ENCODE assay signal across 35 mouse cellular contexts in the genomic region with DNA sequence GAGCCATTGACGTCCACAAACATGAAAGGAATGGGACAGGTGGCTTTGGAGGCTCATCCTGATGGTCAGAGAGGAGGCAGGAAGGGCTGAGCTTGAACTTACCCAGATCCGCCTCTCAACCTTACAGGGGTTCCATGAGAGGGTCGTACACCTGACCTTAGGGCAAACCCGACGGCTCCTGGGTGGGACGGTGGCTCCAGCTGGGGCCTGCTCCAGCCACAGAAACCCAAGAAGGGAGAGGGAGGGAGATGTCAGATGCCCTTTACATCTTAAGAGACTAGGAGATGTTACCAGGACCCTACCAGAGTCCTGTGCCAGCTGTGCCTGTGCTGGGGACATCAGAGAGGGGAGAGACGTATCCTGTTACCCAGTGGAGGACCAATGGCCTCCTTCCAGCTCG. TPM values are rescaled to one million over a fixed set of nuclear protein-coding genes. Genes with fewer than 3 reads are reported as not detected.
DNase-seq lines count a peak whose midpoint lies in the region; ATAC-seq lines count a peak whose summit lies in the region.
"Had no signal": no experiment of that assay in that cellular context is flagged by ENCODE, and none has a peak within 500 bp of the region (broad histone marks: within the 10 kb centered on the region; RNA-seq: fewer than 3 reads in every experiment).

No protein-coding gene starts in this region.

- no peaks in the 10 kb centered on the region for H3K27me3 ChIP-seq in forebrain, embryonic 10.5 days (ENCODE audit: poor library complexity, severe bottlenecking)
- no peaks in the 10 kb centered on the region for H3K27me3 ChIP-seq in forebrain, embryonic 15.5 days
- no peaks in the 10 kb centered on the region for H3K27me3 ChIP-seq in heart, embryonic 12.5 days (replicated peaks)
- no peaks in the 10 kb centered on the region for H3K27me3 ChIP-seq in kidney, embryonic 15.5 days
- H3K27me3 ChIP-seq in midbrain, embryonic 10.5 days (ENCODE audit: low read depth, poor library complexity, severe bottlenecking) = no peaks in the 10 kb centered on the region
- H3K27me3 ChIP-seq in midbrain, embryonic 13.5 days = no peaks in the 10 kb centered on the region
- H3K27me3 ChIP-seq: CH12.LX; embryonic facial prominence, embryonic 12.5 days; heart, embryonic 15.5 days; hindbrain, embryonic 15.5 days; limb, embryonic 15.5 days; lung, embryonic 15.5 days; midbrain, embryonic 15.5 days; neural tube, embryonic 15.5 days had no signal

- H3K9me3 ChIP-seq in forebrain, embryonic 10.5 days = no peaks in the 10 kb centered on the region
- no peaks in the 10 kb centered on the region for H3K9me3 ChIP-seq in forebrain, embryonic 15.5 days
- H3K9me3 ChIP-seq in heart, embryonic 12.5 days (replicated peaks) = no peaks in the 10 kb centered on the region
- H3K9me3 ChIP-seq in kidney, embryonic 15.5 days (replicated peaks) = no peaks in the 10 kb centered on the region
- H3K9me3 ChIP-seq in midbrain, embryonic 10.5 days (replicated peaks) = no peaks in the 10 kb centered on the region
- no peaks in the 10 kb centered on the region for H3K9me3 ChIP-seq in midbrain, embryonic 13.5 days
- H3K9me3 ChIP-seq: embryonic facial prominence, embryonic 12.5 days; heart, embryonic 15.5 days; hindbrain, embryonic 15.5 days; limb, embryonic 15.5 days; lung, embryonic 15.5 days; midbrain, embryonic 15.5 days; neural tube, embryonic 15.5 days had no signal

- H3K4me3 ChIP-seq in forebrain, embryonic 10.5 days = no peak overlapping the region
- H3K4me3 ChIP-seq in forebrain, embryonic 15.5 days = no peak overlapping the region
- no peak overlapping the region for H3K4me3 ChIP-seq in heart, embryonic 12.5 days
- no peak overlapping the region for H3K4me3 ChIP-seq in kidney, embryonic 15.5 days (replicated peaks)
- H3K4me3 ChIP-seq in midbrain, embryonic 10.5 days = no peak overlapping the region
- no peak overlapping the region for H3K4me3 ChIP-seq in midbrain, embryonic 13.5 days (replicated peaks)
- H3K4me3 ChIP-seq: embryonic facial prominence, embryonic 12.5 days; heart, embryonic 15.5 days; hindbrain, embryonic 15.5 days; layer of hippocampus, adult 2 months; left cerebral cortex, adult 2 months; limb, embryonic 15.5 days; lung, embryonic 15.5 days; midbrain, embryonic 15.5 days; neural tube, embryonic 15.5 days had no signal

- DNase-seq in forebrain, embryonic 10.5 days (ENCODE audit: extremely low spot score, low spot score) = peak; percentile 13
- no peak for DNase-seq in heart, adult 9 months (ENCODE audit: low spot score in 2 of 2)
- DNase-seq in kidney, postnatal 14 days = no peak
- no peak for DNase-seq in midbrain, embryonic 10.5 days (ENCODE audit: low spot score)
- DNase-seq: adrenal gland, adult 2 months; adrenal gland, postnatal 36 days; cerebellum, adult 8-10 months; cerebellum, postnatal 36 days; gastrocnemius, postnatal 14 days; heart, adult 18-20 months; kidney, adult 8-10 months; kidney, postnatal 25 days; retina, postnatal 1 day; right cerebral cortex, postnatal 14 days; spleen, adult 18-20 months; thymus, adult 18-20 months; thymus, postnatal 25 days had no signal

- 80% methylated on average over 8 of the region's 8 CpGs for WGBS in forebrain, embryonic 10.5 days
- 82% methylated on average over 8 of the region's 8 CpGs for WGBS in forebrain, embryonic 15.5 days
- 75% methylated on average over 8 of the region's 8 CpGs for WGBS in heart, embryonic 12.5 days
- 48% methylated on average over 8 of the region's 8 CpGs for WGBS in kidney, embryonic 15.5 days
- WGBS in midbrain, embryonic 10.5 days = 76% methylated on average over 8 of the region's 8 CpGs
- 80% methylated on average over 8 of the region's 8 CpGs for WGBS in midbrain, embryonic 13.5 days

- H3K4me1 ChIP-seq in forebrain, embryonic 10.5 days = peaks cover 30% of the 10 kb centered on the region
- H3K4me1 ChIP-seq in forebrain, embryonic 15.5 days = peaks cover 9% of the 10 kb centered on the region
- H3K4me1 ChIP-seq in heart, embryonic 12.5 days (replicated peaks) = peaks cover 10% of the 10 kb centered on the region; the same call in 1 of the 2 replicates
- H3K4me1 ChIP-seq in kidney, embryonic 15.5 days = 0 out of 2 replicates have a peak, but pooled peaks cover 9% of the 10 kb centered on the region
- peaks cover 24% of the 10 kb centered on the region for H3K4me1 ChIP-seq in midbrain, embryonic 10.5 days
- H3K4me1 ChIP-seq in midbrain, embryonic 13.5 days (replicated peaks) = peaks cover 15% of the 10 kb centered on the region
- H3K4me1 ChIP-seq: heart, embryonic 15.5 days had no signal

- no peak overlapping the region for H3K9ac ChIP-seq in forebrain, embryonic 15.5 days (replicated peaks)
- H3K9ac ChIP-seq in heart, embryonic 12.5 days = 0 out of 2 replicates have a peak overlapping the region, but pooled peaks have one; percentile 1
- H3K9ac ChIP-seq in kidney, embryonic 15.5 days = no peak overlapping the region
- no peak overlapping the region for H3K9ac ChIP-seq in midbrain, embryonic 13.5 days (replicated peaks)
- H3K9ac ChIP-seq: embryonic facial prominence, embryonic 12.5 days; heart, embryonic 15.5 days; hindbrain, embryonic 15.5 days; limb, embryonic 15.5 days; liver, embryonic 14.5 days; lung, embryonic 15.5 days; midbrain, embryonic 15.5 days; neural tube, embryonic 15.5 days had no signal

- ATAC-seq in forebrain, embryonic 15.5 days (replicated peaks) = no peak
- ATAC-seq in heart, embryonic 12.5 days (ENCODE audit: insufficient number of reproducible peaks, low FRiP score) = no peak
- no peak for ATAC-seq in kidney, embryonic 15.5 days (replicated peaks; ENCODE audit: low FRiP score)
- ATAC-seq in midbrain, embryonic 13.5 days = no peak
- ATAC-seq: activated CD4-positive, CD25-positive, alpha-beta regulatory T cell, adult 4 months; intestine, embryonic 16.5 days; midbrain, embryonic 15.5 days had no signal

- peaks cover 15% of the 10 kb centered on the region; the same call in 1 of the 2 replicates for H3K36me3 ChIP-seq in forebrain, embryonic 10.5 days (replicated peaks)
- H3K36me3 ChIP-seq in forebrain, embryonic 15.5 days = no peaks in the 10 kb centered on the region
- peaks cover 4% of the 10 kb centered on the region; the same call in 1 of the 2 replicates for H3K36me3 ChIP-seq in heart, embryonic 12.5 days
- H3K36me3 ChIP-seq in kidney, embryonic 15.5 days = no peaks in the 10 kb centered on the region; the same call in 1 of the 2 replicates
- peaks cover 10% of the 10 kb centered on the region for H3K36me3 ChIP-seq in midbrain, embryonic 10.5 days
- H3K36me3 ChIP-seq in midbrain, embryonic 13.5 days = 0 out of 2 replicates have a peak, but pooled peaks cover 11% of the 10 kb centered on the region
- H3K36me3 ChIP-seq: embryonic facial prominence, embryonic 12.5 days; heart, embryonic 15.5 days; hindbrain, embryonic 15.5 days; lung, embryonic 15.5 days; midbrain, embryonic 15.5 days had no signal

- H3K27ac ChIP-seq in forebrain, embryonic 10.5 days = no peak overlapping the region
- H3K27ac ChIP-seq in forebrain, embryonic 15.5 days (replicated peaks) = no peak overlapping the region
- H3K27ac ChIP-seq in heart, embryonic 12.5 days (ENCODE audit: poor library complexity, severe bottlenecking) = no peak overlapping the region
- H3K27ac ChIP-seq in kidney, embryonic 15.5 days = peak overlapping the region; percentile 41; the same call in 1 of the 2 replicates
- peak overlapping the region; percentile 49 for H3K27ac ChIP-seq in midbrain, embryonic 10.5 days (replicated peaks)
- no peak overlapping the region for H3K27ac ChIP-seq in midbrain, embryonic 13.5 days
- H3K27ac ChIP-seq: embryonic facial prominence, embryonic 12.5 days; heart, embryonic 15.5 days; hindbrain, embryonic 15.5 days; layer of hippocampus, adult 2 months; left cerebral cortex, adult 2 months; limb, embryonic 15.5 days; liver, embryonic 14.5 days; macrophage; midbrain, embryonic 15.5 days; neural tube, embryonic 15.5 days had no signal

- no peak overlapping the region for H3K4me2 ChIP-seq in forebrain, embryonic 15.5 days (replicated peaks)
- H3K4me2 ChIP-seq in heart, embryonic 12.5 days = no peak overlapping the region
- no peak overlapping the region for H3K4me2 ChIP-seq in kidney, embryonic 15.5 days
- no peak overlapping the region for H3K4me2 ChIP-seq in midbrain, embryonic 13.5 days (replicated peaks)
- H3K4me2 ChIP-seq: embryonic facial prominence, embryonic 12.5 days; heart, embryonic 15.5 days; hindbrain, embryonic 15.5 days; limb, embryonic 15.5 days; lung, embryonic 15.5 days; midbrain, embryonic 15.5 days; neural tube, embryonic 15.5 days had no signal

RNA-seq across cellular contexts. Expression of a gene that starts 12.4 kb away (rescaled TPM):
- polyA plus RNA-seq in forebrain, embryonic 10.5 days (2016; fragmentation: Nextera tagmentation; extraction: Ambion mirVana) = 3.2 and 4.0 TPM in 2 replicates
- 4.7 and 6.8 TPM in 2 replicates for polyA plus RNA-seq in forebrain, embryonic 15.5 days (2015; fragmentation: Nextera tagmentation; extraction: Ambion mirVana)
- 1.4 and 1.9 TPM in 2 replicates for polyA plus RNA-seq in heart, embryonic 12.5 days (2016; fragmentation: Nextera tagmentation; extraction: Ambion mirVana)
- polyA plus RNA-seq in kidney, embryonic 15.5 days (2015; fragmentation: Nextera tagmentation; extraction: Ambion mirVana) = 3.5 and 4.4 TPM in 2 replicates
- polyA plus RNA-seq in midbrain, embryonic 10.5 days (2016; fragmentation: Nextera tagmentation; extraction: Ambion mirVana) = 4.2 and 4.4 TPM in 2 replicates
- polyA plus RNA-seq in midbrain, embryonic 13.5 days (2015; fragmentation: Nextera tagmentation; extraction: Ambion mirVana) = 5.1 and 5.8 TPM in 2 replicates
- polyA plus RNA-seq: macrophage had no signal

RNA-seq across cellular contexts. Expression of a gene that starts 41.7 kb away (rescaled TPM):
- 55.8 and 56.6 TPM in 2 replicates for polyA plus RNA-seq in forebrain, embryonic 10.5 days (2016; fragmentation: Nextera tagmentation; extraction: Ambion mirVana)
- polyA plus RNA-seq in forebrain, embryonic 15.5 days (2015; fragmentation: Nextera tagmentation; extraction: Ambion mirVana) = 74.9 and 76.3 TPM in 2 replicates
- polyA plus RNA-seq in heart, embryonic 12.5 days (2016; fragmentation: Nextera tagmentation; extraction: Ambion mirVana) = 74.3 and 76.2 TPM in 2 replicates
- 81.2 and 92.4 TPM in 2 replicates for polyA plus RNA-seq in kidney, embryonic 15.5 days (2015; fragmentation: Nextera tagmentation; extraction: Ambion mirVana)
- 63.2 and 68.9 TPM in 2 replicates for polyA plus RNA-seq in midbrain, embryonic 10.5 days (2016; fragmentation: Nextera tagmentation; extraction: Ambion mirVana)
- polyA plus RNA-seq in midbrain, embryonic 13.5 days (2015; fragmentation: Nextera tagmentation; extraction: Ambion mirVana) = 80.9 and 89.0 TPM in 2 replicates

RNA-seq across cellular contexts. Expression of a gene that starts 42.6 kb away (rescaled TPM):
- 83.8 and 83.9 TPM in 2 replicates for polyA plus RNA-seq in forebrain, embryonic 10.5 days (2016; fragmentation: Nextera tagmentation; extraction: Ambion mirVana)
- 194 and 207 TPM in 2 replicates for polyA plus RNA-seq in forebrain, embryonic 15.5 days (2015; fragmentation: Nextera tagmentation; extraction: Ambion mirVana)
- 122 and 124 TPM in 2 replicates for polyA plus RNA-seq in heart, embryonic 12.5 days (2016; fragmentation: Nextera tagmentation; extraction: Ambion mirVana)
- polyA plus RNA-seq in kidney, embryonic 15.5 days (2015; fragmentation: Nextera tagmentation; extraction: Ambion mirVana) = 102 and 105 TPM in 2 replicates
- polyA plus RNA-seq in midbrain, embryonic 10.5 days (2016; fragmentation: Nextera tagmentation; extraction: Ambion mirVana) = 98.2 and 105 TPM in 2 replicates
- 197 and 199 TPM in 2 replicates for polyA plus RNA-seq in midbrain, embryonic 13.5 days (2015; fragmentation: Nextera tagmentation; extraction: Ambion mirVana)

RNA-seq across cellular contexts. Expression of a gene that starts 56.6 kb away (rescaled TPM):
- polyA plus RNA-seq in forebrain, embryonic 10.5 days (2016; fragmentation: Nextera tagmentation; extraction: Ambion mirVana) = 30.2 and 35.8 TPM in 2 replicates
- polyA plus RNA-seq in forebrain, embryonic 15.5 days (2015; fragmentation: Nextera tagmentation; extraction: Ambion mirVana) = 115 and 116 TPM in 2 replicates
- 31.4 and 31.6 TPM in 2 replicates for polyA plus RNA-seq in heart, embryonic 12.5 days (2016; fragmentation: Nextera tagmentation; extraction: Ambion mirVana)
- polyA plus RNA-seq in kidney, embryonic 15.5 days (2015; fragmentation: Nextera tagmentation; extraction: Ambion mirVana) = 38.4 and 46.1 TPM in 2 replicates
- 29.3 and 37.3 TPM in 2 replicates for polyA plus RNA-seq in midbrain, embryonic 10.5 days (2016; fragmentation: Nextera tagmentation; extraction: Ambion mirVana)
- polyA plus RNA-seq in midbrain, embryonic 13.5 days (2015; fragmentation: Nextera tagmentation; extraction: Ambion mirVana) = 85.8 and 94.4 TPM in 2 replicates

Comparison
In these comparisons a context has a peak if more than half of its experiments do, and no peak if none do; other contexts are left out.
1. H3K27ac ChIP-seq: peak in kidney, embryonic 15.5 days (single experiment) and midbrain, embryonic 10.5 days (single experiment); none in forebrain, embryonic 10.5 days (single experiment), forebrain, embryonic 15.5 days (single experiment), heart, embryonic 12.5 days (single experiment) and midbrain, embryonic 13.5 days (single experiment).